Mouse (Mus musculus) A20 (cell line): ENCODE data around the gene Olfr1431.
"Not testable (repeated sequence)": the region's sequence is repeated elsewhere in the genome, so short reads cannot be mapped to it uniquely, and the experiment has no call there.

ENCODE experiments used
- DNase-seq: peaks from one replicate; pipeline ENCODE4 v3.0.0-alpha.2; 2011; ENCODE audit warnings: low read depth, low spot score

Gene Olfr1431

DNA sequence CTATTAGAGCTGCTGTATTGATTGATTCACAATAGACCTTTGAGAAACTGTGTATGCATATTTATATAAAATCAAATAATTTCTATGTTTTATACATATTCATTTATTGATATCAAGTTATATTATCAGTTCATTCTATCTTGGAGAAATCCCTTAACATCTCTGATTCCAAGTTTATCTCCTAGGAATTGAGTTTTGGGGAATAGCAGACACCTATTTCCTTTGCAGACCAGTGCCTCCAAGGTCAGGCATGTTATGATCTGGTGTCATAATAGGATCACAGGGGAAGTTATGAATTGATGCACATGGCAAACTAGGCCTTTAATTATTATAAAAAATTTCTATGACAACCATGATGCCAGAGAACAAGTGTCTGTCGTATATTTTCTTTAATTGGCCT is at the start of gene Olfr1431:
TSS of gene Olfr1431 (plus strand) at position 301 of the 400 bp plus-strand sequence.
- DNase-seq: no peak

GRCm38 (mm10) chr19:12170062-12170599 is 30.3 kb upstream of the Olfr1431 start, which contains the start of gene Olfr1555-ps1:
Olfr1555-ps1 (minus strand) TSS chr19:12170112.
- DNase-seq: not testable (repeated sequence)

DNA sequence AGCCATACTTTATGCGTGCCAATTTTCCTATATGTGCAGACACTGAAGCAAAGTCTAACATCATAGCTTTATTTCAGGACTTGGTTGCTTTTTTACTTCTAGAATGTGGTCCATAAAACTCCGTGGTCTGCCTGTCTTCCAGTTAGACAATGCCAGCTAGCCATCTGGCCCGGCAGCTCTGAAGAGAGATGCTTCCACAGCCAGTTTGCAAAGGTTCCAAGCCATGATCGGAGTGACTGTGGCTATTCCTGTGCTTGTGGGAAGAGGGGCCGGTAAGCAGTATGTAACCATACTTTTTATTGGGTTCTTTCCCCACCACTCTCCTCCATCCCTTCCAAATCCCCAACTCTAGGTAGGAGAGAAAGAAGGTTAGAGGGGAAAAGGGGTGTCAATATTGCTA is 25.0 kb upstream of the Olfr1431 start:
- not testable (repeated sequence) for DNase-seq

DNA sequence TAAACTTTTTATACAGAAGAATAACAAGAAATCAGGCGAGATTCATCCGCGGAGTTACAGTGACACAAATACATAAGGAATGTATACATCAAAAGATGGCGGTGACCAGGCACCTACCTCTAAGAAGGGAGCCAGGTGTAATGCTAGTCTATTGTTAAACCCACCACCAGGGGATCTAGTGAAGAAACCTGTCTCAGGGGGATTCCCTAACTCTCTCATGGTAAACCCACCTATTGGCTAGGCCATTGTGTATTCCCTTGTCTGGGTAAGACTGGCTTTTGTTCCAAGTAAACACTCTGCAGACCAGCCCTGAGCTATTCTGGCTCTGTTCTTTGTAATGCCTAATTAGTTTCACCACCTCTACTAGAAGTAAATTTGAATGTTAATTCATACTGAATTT is 1.4 kb upstream of the Olfr1431 start:
- not testable (repeated sequence) for DNase-seq

DNA sequence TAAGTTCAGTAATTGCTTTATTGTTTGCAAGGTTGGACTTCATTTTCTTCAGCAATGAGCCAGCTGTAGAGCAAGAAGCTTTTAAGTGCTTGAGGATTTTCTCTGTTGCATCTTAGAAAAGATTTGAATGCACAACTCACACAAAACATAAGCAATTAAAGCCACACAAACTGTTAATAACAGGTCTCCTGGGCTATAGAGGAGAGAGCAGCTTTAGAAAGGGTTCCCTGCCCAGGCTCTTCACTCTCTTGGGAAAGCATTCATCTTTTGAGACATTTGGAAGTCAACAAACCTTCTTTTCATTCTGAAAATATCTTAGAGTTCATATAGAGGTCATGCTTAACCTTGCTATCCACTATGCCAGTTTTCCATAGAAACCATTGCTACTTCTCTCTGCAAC is 32.1 kb downstream of the Olfr1431 start, which contains the start of gene Olfr1432:
TSS of gene Olfr1432 (minus strand) at position 101 of the 400 bp plus-strand sequence.
- not testable (repeated sequence) for DNase-seq

- DNase-seq: no peak
Measured at GRCm38 (mm10) chr19:12241559-12241958, 41.1 kb downstream of the Olfr1431 start, which contains the start of gene Olfr262. Olfr262 (minus strand) TSS chr19:12241659.

- no peak for DNase-seq
Measured at GRCm38 (mm10) chr19:12260732-12261131, 60.3 kb downstream of the Olfr1431 start, which contains the start of gene Olfr235. Olfr235 (plus strand) TSS chr19:12261032.
